Mouse (Mus musculus): ENCODE data around the gene Iqgap1.

DNA sequence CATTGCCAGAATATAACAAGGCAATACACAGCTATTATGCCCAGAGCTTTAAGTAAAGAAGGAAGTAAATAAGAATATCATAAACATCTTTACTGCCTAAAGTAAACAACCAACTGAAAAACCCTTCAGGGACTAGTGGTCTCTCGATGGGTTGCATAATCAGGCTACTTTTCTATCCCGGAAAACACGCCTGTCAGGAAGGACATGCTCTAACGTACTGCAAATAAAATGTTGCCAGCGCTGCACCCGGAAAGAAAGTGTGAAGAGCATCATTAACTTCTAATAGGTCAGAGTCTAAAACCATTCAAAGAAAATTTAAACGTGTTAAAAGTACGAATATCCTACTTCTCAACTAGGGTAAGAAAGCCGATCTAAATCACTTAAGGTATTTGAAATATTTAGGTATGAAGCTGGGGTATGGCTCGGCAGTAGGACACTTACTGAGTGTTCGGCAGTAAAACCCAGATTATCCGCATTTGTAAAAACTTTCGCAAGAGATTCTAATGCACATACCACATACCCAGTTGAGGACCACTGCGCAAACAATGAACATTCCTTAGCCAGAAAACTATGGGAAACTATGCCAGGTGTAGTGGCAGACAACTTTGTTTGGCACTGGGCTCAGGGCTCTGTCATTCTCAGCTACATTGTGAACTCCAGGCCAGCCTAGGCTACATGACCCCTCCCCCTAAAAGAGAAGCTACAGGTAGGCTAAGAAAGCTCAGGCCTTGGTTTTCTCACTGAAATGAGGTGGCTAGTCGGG, 28.8 kb downstream of the Iqgap1 start:
- TF ChIP-seq POLR2A (IDR thresholded peaks at IDR 0.05; ENCODE audit: control insufficient read depth, low read depth, low read length) (no peak), CTCF (IDR thresholded peaks at IDR 0.05; ENCODE audit: control insufficient read depth, insufficient read depth, insufficient replicate concordance, low read depth, low read length) (no peak)

Data from testis, adult 2 months (tissue).